Mouse (Mus musculus): ENCODE measurements around the gene Pip4k2a. TPM values are rescaled to one million over a fixed set of nuclear protein-coding genes. Genes with fewer than 3 reads are reported as not detected.

Pip4k2a gene
- polyA plus RNA-seq, 1 experiment from 2014 or later: 12.5 TPM

DNA sequence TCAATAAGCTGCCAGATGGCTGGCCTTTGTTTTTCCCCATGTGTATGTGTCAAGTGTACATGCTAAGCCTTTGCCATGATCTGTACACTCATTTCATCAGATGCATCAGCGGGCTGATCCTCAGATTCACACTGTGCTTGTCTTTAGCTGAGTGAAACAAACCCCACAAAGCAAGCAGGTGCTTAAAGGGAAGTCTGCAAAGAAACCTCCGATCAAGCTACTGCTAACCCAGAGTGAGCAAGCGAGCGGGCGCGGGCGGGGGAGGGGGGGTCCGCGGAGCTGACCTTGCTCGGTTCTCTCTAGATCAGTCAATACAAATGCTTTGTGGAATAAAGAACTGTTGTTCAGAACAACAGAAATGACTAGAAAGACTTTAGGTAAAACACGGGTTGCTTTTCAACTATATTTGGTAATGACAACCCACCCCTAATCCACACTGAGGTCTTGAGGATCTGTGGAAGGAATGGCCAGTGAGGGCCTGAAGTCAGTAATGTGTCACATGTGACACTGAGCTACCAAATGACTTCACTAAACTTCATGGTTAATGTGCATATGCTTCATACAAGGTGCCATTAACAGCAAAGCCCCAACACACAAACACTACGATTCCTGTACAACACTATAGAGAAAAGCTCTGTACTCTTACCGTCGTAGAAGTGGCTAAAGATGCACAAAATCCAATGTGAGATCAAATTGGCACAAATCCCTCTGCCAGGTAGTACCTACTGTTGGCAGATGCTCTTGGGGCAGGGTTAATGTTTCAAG lies 81.1 kb downstream of the Pip4k2a start:
- ATAC-seq (ENCODE audit: low FRiP score, low read depth): no peak
- H3K9ac ChIP-seq: no peak overlapping the region
- H3K27ac ChIP-seq (replicated peaks): no peak overlapping the region
- H3K4me2 ChIP-seq: no peak overlapping the region
- H3K4me3 ChIP-seq: no peak overlapping the region
- no peaks in the 10 kb centered on the region for H3K27me3 ChIP-seq
- H3K4me1 ChIP-seq (replicated peaks): peaks cover 13% of the 10 kb centered on the region; the same call in 1 of the 2 replicates
- WGBS: 68% methylated on average over 14 of the region's 14 CpGs
- H3K9me3 ChIP-seq: no peaks in the 10 kb centered on the region
- H3K36me3 ChIP-seq: no peaks in the 10 kb centered on the region

DNA sequence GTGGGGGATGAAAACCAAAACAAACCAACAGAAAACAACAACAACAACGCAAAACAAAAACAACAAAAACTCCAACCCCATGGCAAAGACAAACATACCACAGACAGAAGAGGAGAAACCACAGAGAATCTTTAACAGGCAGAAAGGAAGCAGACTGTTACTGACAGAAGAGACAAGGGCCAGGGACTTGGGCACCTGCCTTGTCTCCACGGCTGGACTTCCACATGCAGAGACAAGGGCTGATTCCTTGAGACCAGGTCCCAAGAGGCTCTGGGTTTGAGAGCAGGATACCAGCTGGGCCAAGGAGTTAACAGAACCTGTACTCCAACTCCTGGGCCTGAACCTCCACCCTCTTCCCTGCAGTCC lies 81.9 kb downstream of the Pip4k2a start:
- H3K4me3 ChIP-seq: no peak overlapping the region
- H3K4me2 ChIP-seq: no peak overlapping the region
- no peaks in the 10 kb centered on the region for H3K27me3 ChIP-seq
- H3K9me3 ChIP-seq: no peaks in the 10 kb centered on the region
- peaks cover 13% of the 10 kb centered on the region; the same call in 1 of the 2 replicates for H3K4me1 ChIP-seq (replicated peaks)
- WGBS: 65% methylated on average over 2 of the region's 2 CpGs
- ATAC-seq (ENCODE audit: low FRiP score, low read depth): no peak
- no peak overlapping the region for H3K27ac ChIP-seq (replicated peaks)
- H3K36me3 ChIP-seq: no peaks in the 10 kb centered on the region
- no peak overlapping the region for H3K9ac ChIP-seq

DNA sequence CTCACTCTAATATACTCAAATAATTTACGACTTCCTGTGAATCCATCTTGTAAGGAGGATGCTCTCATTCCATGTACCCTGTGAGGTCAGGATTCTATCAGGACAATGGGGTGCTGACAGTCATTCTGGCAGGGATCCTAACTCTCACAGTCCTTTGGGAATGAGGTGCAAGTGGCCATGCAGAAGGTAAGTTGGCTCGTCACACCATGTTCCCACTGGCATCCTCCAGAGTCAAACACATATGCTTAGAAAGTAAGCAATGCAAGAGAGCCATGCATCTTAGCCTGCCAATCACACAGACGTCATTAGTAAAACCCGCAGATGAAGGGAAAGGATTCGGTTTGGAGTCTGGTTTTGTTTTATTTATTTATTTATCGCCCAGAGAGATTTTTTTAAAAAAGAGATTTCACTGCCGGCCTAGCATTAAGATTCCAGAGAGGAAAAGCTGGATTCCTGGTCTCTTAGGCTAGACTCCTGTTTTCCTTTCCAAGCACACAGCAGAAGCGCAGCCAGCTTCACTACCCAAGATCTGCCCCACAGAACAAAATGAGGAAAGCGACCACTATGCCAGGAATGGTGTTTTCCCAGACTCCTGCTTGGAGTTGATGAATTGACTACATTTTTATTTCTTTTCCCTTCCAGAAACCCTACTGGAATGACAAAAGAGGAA lies 82.4 kb downstream of the Pip4k2a start:
- H3K4me1 ChIP-seq (replicated peaks): peaks cover 13% of the 10 kb centered on the region; the same call in 1 of the 2 replicates
- no peaks in the 10 kb centered on the region for H3K36me3 ChIP-seq
- ATAC-seq (ENCODE audit: low FRiP score, low read depth): no peak

DNA sequence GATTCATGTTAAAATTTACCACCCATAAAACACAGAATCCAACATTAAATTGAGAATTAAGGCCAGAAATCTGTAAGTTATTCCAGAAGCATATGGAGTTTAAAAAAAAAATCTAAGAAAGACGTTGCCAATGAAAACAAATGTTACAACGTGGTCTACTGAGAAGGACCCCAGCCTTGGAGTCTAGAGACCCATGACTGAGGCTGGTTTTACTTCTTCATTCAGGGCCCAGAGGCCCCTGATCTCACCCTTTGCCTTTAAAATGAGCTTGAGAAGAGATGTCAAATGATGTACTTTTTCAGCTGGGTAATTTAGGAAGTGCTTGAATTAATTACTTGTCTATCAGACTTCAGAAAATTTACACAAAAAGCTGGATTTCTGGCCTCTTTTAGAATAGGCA lies 83.2 kb downstream of the Pip4k2a start:
- H3K4me2 ChIP-seq: no peak overlapping the region
- H3K9ac ChIP-seq: no peak overlapping the region
- H3K4me1 ChIP-seq (replicated peaks): peaks cover 13% of the 10 kb centered on the region; the same call in 1 of the 2 replicates
- H3K9me3 ChIP-seq: no peaks in the 10 kb centered on the region
- no peaks in the 10 kb centered on the region for H3K27me3 ChIP-seq
- no peak for ATAC-seq (ENCODE audit: low FRiP score, low read depth)
- H3K27ac ChIP-seq (replicated peaks): no peak overlapping the region
- H3K36me3 ChIP-seq: no peaks in the 10 kb centered on the region
- WGBS: 93% methylated on average over 2 of the region's 2 CpGs
- H3K4me3 ChIP-seq: no peak overlapping the region

More for the DNA sequence above, 82.4 kb downstream of the Pip4k2a start:
- H3K27me3 ChIP-seq: no peaks in the 10 kb centered on the region
- no peak overlapping the region for H3K4me3 ChIP-seq
- H3K9me3 ChIP-seq: no peaks in the 10 kb centered on the region
- WGBS: 76% methylated on average over 9 of the region's 9 CpGs
- no peak overlapping the region for H3K27ac ChIP-seq (replicated peaks)
- no peak overlapping the region for H3K9ac ChIP-seq
- H3K4me2 ChIP-seq: no peak overlapping the region

DNA sequence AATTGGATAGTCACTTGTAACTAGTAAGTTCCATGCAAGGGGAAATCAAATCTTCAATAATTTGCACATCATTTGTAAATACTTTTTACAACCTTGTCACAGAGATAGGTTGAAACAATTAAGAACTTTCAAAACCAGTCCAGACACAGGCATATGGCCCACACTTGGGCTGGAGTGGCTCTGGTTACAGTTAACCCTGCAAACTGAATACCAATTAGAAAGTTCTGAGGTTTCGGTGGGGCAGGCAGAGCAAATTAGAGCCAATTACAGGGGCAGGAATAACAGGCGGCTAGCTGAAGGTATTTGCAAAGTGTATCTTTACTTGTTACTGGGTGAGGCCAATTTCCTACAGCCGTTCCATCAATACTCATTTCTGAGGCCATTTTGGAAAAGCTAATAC lies 84.3 kb downstream of the Pip4k2a start:
- Histone ChIP-seq H3K36me3 (no peaks in the 10 kb centered on the region), H3K27ac (replicated peaks) (no peak overlapping the region), H3K4me3 (no peak overlapping the region), H3K9me3 (no peaks in the 10 kb centered on the region), H3K4me2 (no peak overlapping the region), H3K27me3 (no peaks in the 10 kb centered on the region), H3K9ac (no peak overlapping the region), H3K4me1 (replicated peaks) (peaks cover 13% of the 10 kb centered on the region; the same call in 1 of the 2 replicates)
- 80% methylated on average over 3 of the region's 3 CpGs for WGBS
- ATAC-seq (ENCODE audit: low FRiP score, low read depth): no peak

DNA sequence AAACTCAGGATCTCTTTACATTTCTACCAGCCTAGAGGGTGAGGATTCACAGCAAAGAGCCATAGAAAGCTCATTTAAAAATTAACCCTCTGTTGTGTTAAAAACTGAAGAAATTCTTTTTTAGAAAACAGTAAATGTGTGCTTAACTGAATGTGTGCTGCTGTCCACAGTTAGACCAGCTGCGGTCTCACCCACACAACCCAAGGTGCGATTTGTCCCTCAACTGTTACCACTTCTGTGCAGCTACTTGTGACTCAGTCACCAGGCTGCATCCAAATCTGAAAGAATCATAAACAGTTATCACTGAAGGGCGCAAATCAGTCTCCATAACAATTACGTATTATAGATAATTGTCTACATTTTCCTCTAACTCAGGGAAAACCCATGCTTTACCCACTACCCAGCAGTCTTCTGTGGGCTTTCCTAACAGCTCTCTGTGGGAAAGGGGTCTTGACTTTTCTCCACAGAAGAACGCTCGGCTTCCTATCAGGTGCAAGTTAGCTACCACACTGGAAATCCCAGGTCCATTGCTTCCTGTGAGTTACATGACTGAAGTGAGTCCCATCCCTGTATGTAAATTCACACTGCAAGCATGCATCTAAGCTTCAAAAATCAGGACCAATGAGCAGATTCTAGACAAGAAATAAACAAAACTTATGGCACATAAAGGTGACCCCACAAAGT lies 86.5 kb downstream of the Pip4k2a start:
- H3K9me3 ChIP-seq: no peaks in the 10 kb centered on the region
- peaks cover 4% of the 10 kb centered on the region; the same call in 1 of the 2 replicates for H3K4me1 ChIP-seq (replicated peaks)
- H3K27ac ChIP-seq (replicated peaks): no peak overlapping the region
- no peaks in the 10 kb centered on the region for H3K27me3 ChIP-seq
- H3K36me3 ChIP-seq: no peaks in the 10 kb centered on the region
- H3K9ac ChIP-seq: no peak overlapping the region
- no peak for ATAC-seq (ENCODE audit: low FRiP score, low read depth)
- no peak overlapping the region for H3K4me3 ChIP-seq
- no peak overlapping the region for H3K4me2 ChIP-seq
- WGBS: 93% methylated on average over 6 of the region's 6 CpGs

DNA sequence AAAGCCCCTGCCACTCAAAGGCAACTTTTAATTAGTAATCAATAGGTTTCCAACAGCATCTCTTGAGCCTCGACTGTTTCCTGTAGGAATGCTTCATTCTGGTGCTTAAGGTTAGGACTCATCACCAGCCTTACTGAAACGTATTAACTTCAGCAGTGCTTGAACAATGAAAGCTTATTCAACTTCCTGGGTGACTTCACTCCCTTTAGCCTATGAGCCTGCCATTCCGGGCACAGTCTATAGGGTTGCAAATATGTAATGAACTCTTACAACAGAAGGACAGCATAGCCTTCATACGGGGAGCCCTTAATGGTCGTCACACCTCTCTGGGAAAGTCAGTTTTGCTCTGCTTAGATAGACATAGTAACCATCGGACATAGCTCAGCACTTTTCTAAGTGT lies 87.7 kb downstream of the Pip4k2a start:
- Histone ChIP-seq H3K27ac (replicated peaks) (no peak overlapping the region), H3K9ac (no peak overlapping the region), H3K4me1 (replicated peaks) (no peaks in the 10 kb centered on the region), H3K9me3 (no peaks in the 10 kb centered on the region), H3K4me3 (no peak overlapping the region), H3K4me2 (no peak overlapping the region), H3K27me3 (no peaks in the 10 kb centered on the region), H3K36me3 (no peaks in the 10 kb centered on the region)
- WGBS: 82% methylated on average over 6 of the region's 6 CpGs
- ATAC-seq (ENCODE audit: low FRiP score, low read depth): no peak

DNA sequence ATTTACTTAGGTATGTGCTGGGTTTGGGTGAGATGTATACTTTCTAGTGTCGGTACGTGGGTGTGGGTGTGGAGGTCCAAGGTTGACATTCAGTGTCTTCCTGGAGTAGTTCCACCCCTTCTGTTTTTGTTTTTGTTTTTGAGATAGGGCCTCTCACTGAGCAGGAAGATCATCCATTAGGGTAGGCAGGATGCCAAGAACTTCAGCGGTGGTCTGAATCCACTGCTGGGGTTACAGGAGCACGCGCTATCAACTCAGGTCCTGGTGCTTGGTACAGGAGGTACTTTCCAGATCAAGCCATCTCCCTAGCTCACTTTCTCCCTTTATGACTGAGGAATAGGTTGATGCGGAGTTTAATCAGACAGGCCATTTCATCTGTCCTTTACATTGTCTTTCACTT lies 88.2 kb downstream of the Pip4k2a start:
- Histone ChIP-seq H3K4me2 (no peak overlapping the region), H3K9ac (no peak overlapping the region), H3K27ac (replicated peaks) (no peak overlapping the region), H3K36me3 (no peaks in the 10 kb centered on the region), H3K4me1 (replicated peaks) (no peaks in the 10 kb centered on the region), H3K4me3 (no peak overlapping the region), H3K9me3 (no peaks in the 10 kb centered on the region), H3K27me3 (no peaks in the 10 kb centered on the region)
- 81% methylated on average over 6 of the region's 6 CpGs for WGBS
- ATAC-seq (ENCODE audit: low FRiP score, low read depth): no peak

DNA sequence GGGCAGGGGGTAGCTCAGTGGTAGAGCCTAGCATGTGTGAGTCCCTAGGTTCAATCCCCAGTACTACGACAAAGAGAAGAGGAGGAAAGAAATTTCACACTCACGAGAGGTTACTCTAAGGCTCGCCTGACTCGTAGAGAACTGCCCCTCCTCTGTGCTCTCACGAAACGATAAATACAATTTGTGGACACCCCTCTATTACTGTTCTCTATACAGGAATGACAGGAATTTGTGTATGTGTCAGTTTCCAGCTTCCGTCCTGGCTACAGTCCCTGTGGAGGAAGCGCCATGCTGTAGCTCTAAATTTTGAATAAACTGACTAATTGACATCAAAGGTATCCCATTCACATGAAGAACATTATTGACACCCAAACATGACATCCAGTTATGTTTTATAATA lies 90.7 kb downstream of the Pip4k2a start:
- Histone ChIP-seq H3K9ac (no peak overlapping the region), H3K4me3 (no peak overlapping the region), H3K27ac (replicated peaks) (no peak overlapping the region), H3K36me3 (no peaks in the 10 kb centered on the region), H3K4me2 (no peak overlapping the region), H3K27me3 (no peaks in the 10 kb centered on the region), H3K4me1 (replicated peaks) (no peaks in the 10 kb centered on the region), H3K9me3 (no peaks in the 10 kb centered on the region)
- 60% methylated on average over 8 of the region's 8 CpGs for WGBS
- peak; percentile 9; the same call in 1 of the 2 replicates for ATAC-seq (ENCODE audit: low FRiP score, low read depth)

DNA sequence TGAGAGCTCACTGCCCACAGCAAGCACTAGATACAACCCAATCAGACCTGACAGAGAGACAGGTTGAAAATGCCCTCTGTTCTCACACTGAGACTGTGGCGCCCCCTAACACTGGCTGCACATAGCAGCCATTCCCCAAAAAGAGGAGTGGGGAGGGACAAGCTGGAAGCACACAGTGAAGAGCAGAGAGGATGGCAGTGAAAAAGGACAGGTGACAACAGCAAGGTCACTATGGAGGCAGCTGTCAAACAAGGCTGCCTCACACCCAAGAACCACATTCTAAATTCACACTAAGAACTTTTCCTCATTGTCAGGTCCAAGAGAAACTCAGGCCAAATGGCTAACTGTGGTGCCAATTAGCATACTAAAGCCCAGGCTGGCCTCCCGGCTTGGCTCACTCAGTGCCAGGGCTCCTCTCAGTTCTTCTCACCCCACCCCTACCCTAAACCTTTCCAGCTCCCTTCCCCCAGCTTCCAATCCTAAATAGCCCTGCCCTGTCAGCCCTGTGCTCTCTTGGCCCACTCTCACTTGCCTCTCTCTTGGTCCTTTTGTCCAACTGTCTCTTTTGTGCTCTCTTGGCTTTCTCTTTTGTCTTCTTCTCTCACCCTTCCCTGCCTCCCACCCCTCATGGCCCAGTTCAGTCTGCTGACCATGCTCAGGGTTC lies 91.4 kb downstream of the Pip4k2a start:
- ATAC-seq (ENCODE audit: low FRiP score, low read depth): peak; percentile 90
- Histone ChIP-seq H3K9ac (no peak overlapping the region), H3K4me1 (replicated peaks) (no peaks in the 10 kb centered on the region), H3K4me2 (no peak overlapping the region), H3K4me3 (no peak overlapping the region), H3K9me3 (no peaks in the 10 kb centered on the region), H3K36me3 (no peaks in the 10 kb centered on the region), H3K27ac (replicated peaks) (no peak overlapping the region), H3K27me3 (no peaks in the 10 kb centered on the region)
- WGBS: 27% methylated on average over 2 of the region's 2 CpGs

DNA sequence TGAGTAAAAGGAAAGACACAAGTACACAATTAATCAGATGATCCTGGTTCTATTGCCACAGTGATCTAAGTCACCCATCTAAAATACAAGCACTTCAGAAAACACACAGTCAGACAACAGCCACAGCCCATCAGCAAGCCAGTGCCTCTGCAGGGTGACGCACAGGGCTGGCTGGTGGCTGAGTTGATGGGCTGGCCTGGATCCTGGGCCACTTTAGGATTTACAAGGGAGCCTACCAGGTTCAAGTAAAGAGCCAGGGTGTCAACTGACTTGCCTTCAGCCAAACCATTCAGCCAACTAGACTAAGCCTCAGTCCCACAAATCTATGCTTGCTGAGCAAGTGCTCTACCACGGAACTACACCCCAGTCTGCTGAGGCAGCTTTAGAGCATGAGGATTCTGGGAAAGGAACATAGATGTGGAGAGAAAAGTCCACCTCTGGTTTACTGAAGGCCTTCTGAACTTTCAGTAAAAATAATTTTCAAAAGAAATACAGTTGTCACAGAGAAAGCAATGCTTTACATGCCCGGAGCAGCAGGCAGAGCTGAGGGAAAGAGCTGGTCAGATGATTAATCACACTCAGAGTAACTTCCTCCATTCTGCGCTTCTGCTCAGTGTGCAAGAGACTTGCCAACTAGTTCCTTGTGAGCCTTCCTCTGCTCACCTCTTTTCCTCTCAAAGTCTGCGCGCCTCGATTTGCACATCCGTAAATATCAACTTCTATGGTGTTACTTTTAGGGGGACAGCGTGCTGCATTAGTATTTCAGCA lies 94.4 kb downstream of the Pip4k2a start:
- 88% methylated on average over 9 of the region's 9 CpGs for WGBS
- H3K4me1 ChIP-seq (replicated peaks): no peaks in the 10 kb centered on the region
- no peaks in the 10 kb centered on the region for H3K27me3 ChIP-seq
- H3K4me3 ChIP-seq: no peak overlapping the region
- H3K9me3 ChIP-seq: no peaks in the 10 kb centered on the region
- H3K36me3 ChIP-seq: no peaks in the 10 kb centered on the region
- H3K9ac ChIP-seq: no peak overlapping the region
- H3K4me2 ChIP-seq: no peak overlapping the region
- H3K27ac ChIP-seq (replicated peaks): no peak overlapping the region
- no peak for ATAC-seq (ENCODE audit: low FRiP score, low read depth)

Data from hindbrain, embryonic 15.5 days (tissue).